22 mouse cellular contexts compared by ENCODE assay signal in the genomic region with DNA sequence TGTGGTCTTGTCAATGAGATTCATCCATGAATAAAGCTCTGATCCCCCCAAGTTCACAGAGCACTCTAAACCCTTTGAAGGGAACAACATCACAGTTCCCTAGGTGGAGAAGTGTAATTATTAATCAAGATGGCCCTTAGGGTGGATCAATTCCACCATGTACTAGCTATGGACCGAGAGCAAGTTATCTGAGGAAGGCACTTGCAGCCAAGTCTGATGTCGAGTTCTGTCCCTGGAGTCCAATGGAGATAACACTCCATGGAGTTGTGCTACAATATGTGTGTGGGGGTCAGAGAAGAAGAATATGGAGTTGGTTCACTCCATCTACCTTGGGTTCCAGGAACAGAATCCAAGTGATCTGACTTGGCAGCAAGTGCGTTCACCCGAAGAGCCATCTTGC. TPM values are rescaled to one million over a fixed set of nuclear protein-coding genes. Genes with fewer than 3 reads are reported as not detected.
"Had no signal": no experiment of that assay in that cellular context is flagged by ENCODE, and none has a peak within 500 bp of the region (broad histone marks: within the 10 kb centered on the region; RNA-seq: fewer than 3 reads in every experiment).

No protein-coding gene starts in this region.

- H3K4me3 ChIP-seq: midbrain, embryonic 12.5 days; myocyte; neural tube, embryonic 13.5 days; neural tube, embryonic 15.5 days had no signal

- H3K36me3 ChIP-seq: neural tube, embryonic 13.5 days; neural tube, embryonic 15.5 days had no signal

- H3K27ac ChIP-seq: midbrain, embryonic 12.5 days; neural tube, embryonic 13.5 days; neural tube, embryonic 15.5 days had no signal

- H3K9ac ChIP-seq: lung, embryonic 14.5 days; midbrain, embryonic 12.5 days; neural tube, embryonic 13.5 days; neural tube, embryonic 15.5 days had no signal

- H3K27me3 ChIP-seq: midbrain, embryonic 12.5 days; neural tube, embryonic 13.5 days; neural tube, embryonic 15.5 days had no signal

- H3K4me2 ChIP-seq: lung, embryonic 14.5 days; midbrain, embryonic 12.5 days; neural tube, embryonic 13.5 days; neural tube, embryonic 15.5 days had no signal

- H3K9me3 ChIP-seq: midbrain, embryonic 12.5 days; neural tube, embryonic 13.5 days; neural tube, embryonic 15.5 days had no signal

- H3K4me1 ChIP-seq: midbrain, embryonic 12.5 days; neural tube, embryonic 13.5 days; neural tube, embryonic 15.5 days had no signal

- ATAC-seq: midbrain, embryonic 16.5 days had no signal

- DNase-seq: lung, adult 18-20 months; lung, embryonic 14.5 days; lung, postnatal 10 days; lung, postnatal 4 days; midbrain, embryonic 14.5 days; retina, postnatal 1 day; right cerebral cortex, adult 18-20 months; right cerebral cortex, postnatal 25 days; right cerebral cortex, postnatal 4 days; spleen, adult 18-20 months; thymus, adult 18-20 months; thymus, postnatal 14 days; thymus, postnatal 36 days had no signal

RNA-seq across cellular contexts. Expression of a gene that starts 4.3 kb away (rescaled TPM):
- polyA plus RNA-seq: lung, embryonic 14.5 days; lung, embryonic 16.5 days; midbrain, embryonic 14.5 days; midbrain, embryonic 16.5 days; myocyte; neural tube, embryonic 13.5 days; neural tube, embryonic 15.5 days; small intestine, adult 2 months; stomach, embryonic 14.5 days; stomach, embryonic 16.5 days had no signal
